Mouse (Mus musculus) thymus, postnatal 10 days (tissue): ENCODE data around the gene 4930539E08Rik.

Experiments used
- DNase-seq, 2 experiments: peaks; one replicate each; pipeline ENCODE4 v3.0.0; 2021; ENCODE audit warnings: low spot score in 2 of 2

4930539E08Rik gene

DNA sequence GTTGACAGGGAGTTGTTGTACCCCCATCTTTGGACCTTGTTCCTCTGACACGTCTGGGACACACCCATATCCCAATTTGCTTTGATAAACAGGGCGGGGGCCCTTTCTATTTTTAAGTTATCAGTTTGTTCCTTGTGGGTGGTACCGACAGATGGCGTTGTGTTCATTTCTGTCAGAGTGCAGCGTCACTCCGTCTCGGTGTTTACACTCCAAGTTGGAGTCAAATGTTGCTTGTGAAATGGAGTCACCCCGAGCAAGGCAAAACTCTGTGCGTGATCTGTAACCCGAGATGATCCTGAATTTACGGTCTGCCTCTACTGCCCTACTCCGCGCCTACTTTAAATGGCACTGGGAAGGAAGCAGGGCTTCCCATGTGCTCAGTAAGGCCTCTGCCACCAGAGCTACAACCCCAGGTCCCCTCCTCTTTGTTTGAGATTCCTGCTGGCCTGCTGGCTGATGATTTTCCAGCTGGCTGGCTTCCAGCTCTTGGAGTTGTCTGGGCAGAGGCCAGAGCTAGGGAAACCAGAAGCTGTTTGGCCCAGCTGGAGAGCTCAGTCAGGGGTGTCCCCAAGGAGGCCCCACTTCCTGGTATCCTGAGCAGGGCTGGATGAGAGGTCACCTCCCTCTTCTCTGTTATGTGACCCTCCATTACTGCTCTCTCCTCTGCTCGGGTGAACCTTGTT lies 15.4 kb upstream of the 4930539E08Rik start:
- no peak for DNase-seq

DNA sequence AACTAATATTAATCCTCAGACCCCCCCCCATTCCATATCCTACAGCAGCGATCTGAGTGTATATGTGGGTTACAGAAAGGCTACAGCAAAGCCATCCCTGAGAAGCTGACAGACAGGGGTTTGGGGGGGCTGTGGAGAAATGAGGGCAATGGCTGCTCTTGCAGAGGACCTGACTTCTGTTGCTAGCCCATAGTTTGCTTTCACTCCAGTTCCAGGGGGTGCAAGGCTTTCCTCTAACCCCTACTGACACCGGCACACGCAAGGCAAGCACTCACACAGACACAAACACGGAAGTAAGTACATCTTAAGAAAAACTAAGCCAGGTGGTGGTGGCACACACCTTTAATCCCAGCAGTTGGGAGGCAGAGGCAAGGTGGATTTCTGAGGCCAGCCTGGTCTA lies 14.2 kb upstream of the 4930539E08Rik start:
- no peak for DNase-seq

- DNase-seq = no peak
These were observed 12.9 kb upstream of the 4930539E08Rik start for GRCm38 (mm10) chr17:28928004-28928403.

- peak; percentile 32 to 63 for DNase-seq
These were observed 11.9 kb upstream of the 4930539E08Rik start for GRCm38 (mm10) chr17:28926866-28927635.

DNA sequence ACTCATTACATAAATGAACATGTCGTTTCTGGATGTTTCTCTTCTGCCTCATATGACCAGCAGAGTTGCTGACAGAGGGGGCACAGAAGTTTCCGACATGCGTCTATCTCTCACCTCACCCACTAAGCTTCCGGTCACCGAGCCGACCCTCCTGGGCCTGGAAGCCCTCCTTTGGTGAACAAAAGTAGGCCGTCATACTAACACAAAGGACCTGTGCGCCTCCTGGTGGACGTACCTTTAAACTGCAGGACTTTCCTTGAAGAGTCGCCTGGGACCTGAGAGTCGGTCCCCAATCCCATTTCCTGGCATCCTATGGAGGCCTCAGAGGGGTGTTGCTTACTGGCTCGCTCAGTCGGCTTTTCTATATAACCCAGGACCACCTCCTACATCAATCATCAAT lies 11.3 kb upstream of the 4930539E08Rik start:
- peak; percentile 65 to 79 for DNase-seq

DNA sequence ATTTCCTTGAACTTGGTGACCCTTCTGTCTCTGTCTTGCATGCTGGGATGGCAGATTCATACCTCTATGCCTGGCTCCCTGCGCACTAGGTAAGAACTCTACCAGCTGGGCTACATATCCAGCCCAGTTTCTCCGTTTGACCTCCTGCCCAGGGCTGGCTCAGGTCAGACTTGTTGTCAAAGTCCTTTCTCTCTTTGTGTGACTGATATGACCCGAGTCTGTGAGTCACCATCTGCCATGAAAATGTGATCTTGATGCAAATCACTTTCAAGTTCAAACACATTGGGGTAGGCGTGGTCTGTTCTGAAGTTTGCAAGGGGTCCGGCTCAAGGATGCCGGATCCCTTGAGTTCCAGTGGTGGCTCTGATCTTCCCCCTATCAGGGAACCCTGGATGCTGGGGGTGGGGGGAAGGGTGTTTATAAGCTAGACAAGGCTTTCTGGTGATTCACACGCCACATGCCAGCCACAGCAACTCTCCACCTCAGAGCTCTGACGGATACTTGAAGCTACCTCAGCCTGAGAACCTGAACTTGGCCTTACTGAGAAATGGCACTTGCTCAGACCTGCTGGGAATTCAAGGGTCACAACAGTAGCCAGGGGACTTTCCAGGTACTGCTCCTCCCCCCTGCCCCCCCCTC lies 10.0 kb upstream of the 4930539E08Rik start:
- no peak for DNase-seq

GRCm38 (mm10) chr17:28922096-28922495 lies 7.0 kb upstream of the 4930539E08Rik start:
- DNase-seq = no peak

DNA sequence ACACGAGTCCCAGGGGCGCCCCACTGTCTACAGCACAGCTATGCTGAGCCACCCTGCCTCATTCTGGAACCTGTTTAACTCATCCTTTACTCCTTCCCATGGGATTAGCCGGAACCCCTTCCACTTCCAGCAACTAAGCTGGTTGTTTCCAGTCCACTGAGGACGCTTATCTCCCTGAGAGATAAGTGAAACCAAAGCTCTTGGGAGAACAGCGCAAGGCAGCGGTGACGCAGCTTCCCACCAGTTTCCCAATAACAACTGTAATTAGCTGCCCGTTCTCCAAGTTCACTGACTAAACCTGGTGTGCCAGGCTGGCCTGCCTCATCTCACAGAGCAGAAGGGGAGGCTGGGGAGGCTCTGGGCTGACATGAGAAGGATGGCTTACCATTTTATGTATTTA lies 6.0 kb upstream of the 4930539E08Rik start:
- no peak for DNase-seq

DNA sequence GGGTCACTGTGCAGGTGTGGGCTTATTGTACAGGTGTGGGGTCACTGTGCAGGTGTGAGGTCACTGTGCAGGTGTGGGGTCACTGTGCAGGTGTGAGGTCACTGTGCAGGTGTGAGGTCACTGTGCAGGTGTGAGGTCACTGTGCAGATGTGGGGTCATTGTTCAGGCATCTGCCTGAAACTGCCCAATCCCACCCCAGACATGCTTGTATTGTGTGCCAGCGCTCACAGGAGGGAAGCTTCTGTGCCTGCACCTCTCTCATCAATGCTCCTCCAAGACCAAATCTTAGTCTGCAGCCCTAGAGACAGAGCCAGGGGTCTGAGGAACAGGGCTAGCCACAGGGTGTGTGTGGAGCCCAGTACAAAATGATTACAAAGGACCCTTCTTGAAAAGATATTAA lies 1.4 kb upstream of the 4930539E08Rik start:
- DNase-seq = no peak

- no peak for DNase-seq
These were observed 1.2 kb downstream of the 4930539E08Rik start for GRCm38 (mm10) chr17:28913940-28914339.

- no peak for DNase-seq
These were observed 1.9 kb downstream of the 4930539E08Rik start for GRCm38 (mm10) chr17:28913200-28913599.

DNA sequence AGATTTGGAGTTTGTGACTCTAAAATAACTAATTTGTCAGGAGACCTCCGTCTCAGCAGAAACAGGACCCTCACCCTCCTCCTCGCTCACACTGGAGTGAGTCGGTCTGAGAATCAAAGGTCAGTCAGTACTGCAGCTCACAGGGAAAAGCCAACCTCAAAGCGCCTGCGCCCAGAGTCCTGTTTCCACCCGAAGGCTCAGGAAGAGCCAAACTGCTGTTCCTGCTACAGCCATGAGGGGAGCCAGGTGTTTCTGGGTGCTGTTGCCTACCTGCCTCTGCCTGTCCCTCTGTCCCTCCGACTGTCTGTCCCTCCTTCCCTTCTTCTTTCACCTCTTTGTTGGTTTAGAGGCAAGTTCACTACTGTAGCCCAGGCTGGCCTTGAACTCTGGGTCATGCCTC lies 5.0 kb downstream of the 4930539E08Rik start:
- DNase-seq = no peak

DNA sequence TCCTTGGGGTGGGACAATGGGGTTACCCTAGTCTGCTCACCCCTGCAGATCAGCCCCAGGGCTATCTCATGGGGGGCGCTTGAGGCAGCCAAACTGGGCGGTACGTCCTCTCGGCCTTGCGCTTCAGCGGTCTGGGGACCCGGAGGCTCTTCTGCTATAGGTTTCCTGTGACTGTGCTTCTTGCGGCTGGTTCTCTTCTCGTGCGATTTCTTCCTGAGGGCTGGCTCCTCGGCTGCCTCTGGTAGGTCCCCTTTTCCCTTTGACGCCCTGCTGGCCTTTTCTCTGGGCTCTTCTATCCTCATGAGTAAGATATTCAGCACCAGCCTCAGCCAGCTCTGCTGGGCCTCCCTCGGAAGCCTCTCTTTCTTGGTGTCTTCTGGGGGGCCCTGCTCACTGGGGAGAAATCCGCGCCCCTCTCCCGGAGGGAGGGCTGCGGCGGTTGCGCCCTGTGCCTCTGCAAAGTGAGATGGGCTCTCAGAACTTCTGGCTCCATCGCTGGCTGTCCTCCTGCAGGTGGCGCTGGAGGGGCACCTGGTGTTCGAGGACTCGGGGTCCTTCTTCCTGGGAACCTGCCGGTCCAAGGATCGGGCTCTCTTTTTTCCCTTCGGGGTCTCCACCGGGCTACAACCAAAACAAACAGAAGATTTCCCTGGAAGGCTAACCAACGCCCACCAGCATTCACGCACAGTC lies 5.7 kb downstream of the 4930539E08Rik start:
- DNase-seq = peak; percentile 48 to 76

GRCm38 (mm10) chr17:28907959-28908358 lies 7.2 kb downstream of the 4930539E08Rik start:
- DNase-seq = no peak

- no peak for DNase-seq
These were observed 9.7 kb downstream of the 4930539E08Rik start for GRCm38 (mm10) chr17:28905377-28905916.

DNA sequence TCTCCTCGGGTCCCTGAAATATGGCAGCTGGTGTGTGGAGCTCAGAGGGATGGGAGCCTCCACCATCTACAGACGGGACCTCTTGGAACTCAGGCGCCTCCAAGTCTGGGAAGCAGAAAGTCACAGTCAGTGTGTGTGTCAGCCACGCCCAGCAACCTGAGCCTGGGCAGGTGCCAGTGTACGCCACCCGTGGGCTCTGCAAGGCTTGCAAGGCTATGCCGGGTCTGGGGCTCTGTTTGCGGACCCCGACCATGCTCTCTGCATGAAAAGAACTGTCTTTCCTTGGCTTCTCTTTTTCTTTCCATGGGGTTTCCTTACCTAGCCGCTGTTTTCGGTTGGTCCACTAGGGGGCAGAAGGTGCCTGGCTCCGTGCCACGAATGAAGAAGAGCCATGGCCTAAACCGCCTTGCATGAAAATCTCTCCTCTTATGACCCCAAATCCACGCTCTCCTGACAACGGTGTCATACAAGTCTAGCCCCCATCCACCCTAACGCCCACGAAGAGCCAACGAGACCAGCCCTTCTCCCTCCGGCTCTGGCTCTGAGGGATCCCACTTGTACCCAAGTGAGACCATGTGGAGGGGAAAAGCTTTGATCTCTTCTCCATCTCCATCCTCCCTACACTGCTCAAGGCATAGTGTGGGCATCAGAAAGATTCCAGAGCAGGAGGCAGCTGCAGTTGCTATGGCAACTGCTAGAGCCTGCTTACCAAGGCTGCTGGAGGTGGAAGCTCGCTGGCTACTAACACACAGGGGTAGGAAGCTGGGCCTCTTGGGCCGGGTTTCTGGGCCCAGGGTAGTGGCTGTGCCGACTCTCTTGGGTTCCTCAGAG lies 10.4 kb downstream of the 4930539E08Rik start:
- DNase-seq = peak; percentile 30 to 70

DNA sequence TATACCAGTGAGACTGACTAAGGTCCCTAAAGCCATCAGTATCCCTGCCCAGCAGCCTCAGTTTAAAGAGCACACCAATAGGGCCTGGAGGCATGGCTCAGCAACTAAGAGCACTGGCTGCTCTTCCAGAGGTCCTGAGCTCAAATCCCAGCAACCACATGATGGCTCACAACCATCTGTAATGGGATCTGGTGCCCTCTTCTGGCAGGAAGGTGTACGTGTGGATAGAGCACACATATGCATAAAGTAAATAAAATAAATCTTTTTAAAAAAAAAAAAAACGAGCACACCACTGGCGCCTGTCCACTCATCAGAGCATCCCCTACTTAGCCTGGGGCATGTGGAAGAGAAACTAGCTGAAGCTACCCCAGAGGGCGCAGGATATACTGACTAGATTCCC lies 13.6 kb downstream of the 4930539E08Rik start:
- DNase-seq = no peak

GRCm38 (mm10) chr17:28899427-28899826 lies 15.7 kb downstream of the 4930539E08Rik start:
- DNase-seq = no peak

- DNase-seq = no peak
These were observed 16.9 kb downstream of the 4930539E08Rik start for GRCm38 (mm10) chr17:28898249-28898648.

GRCm38 (mm10) chr17:28897817-28898216 lies 17.3 kb downstream of the 4930539E08Rik start:
- DNase-seq = no peak
